Mouse (Mus musculus): ENCODE data around the gene Rfx4. TPM values are rescaled to one million over a fixed set of nuclear protein-coding genes. Genes with fewer than 3 reads are reported as not detected.

The Rfx4 gene
- polyA plus RNA-seq, 1 experiment from 2014 or later, result 62.9 TPM

GRCm38 (mm10) chr10:84836104-84836503 lies 80.2 kb downstream of the Rfx4 start:
- Histone ChIP-seq H3K4me2 (ENCODE audit: low read depth) (no peak overlapping the region), H3K27ac (ENCODE audit: low read depth, low read length) (no peak overlapping the region), H3K9me3 (ENCODE audit: control insufficient read depth, low read length) (no peaks in the 10 kb centered on the region), H3K4me1 (ENCODE audit: control insufficient read depth, insufficient read depth, low read length) (peaks cover 4% of the 10 kb centered on the region; the same call in 1 of the 2 replicates), H3K36me3 (ENCODE audit: control insufficient read depth, insufficient read depth, low read length) (no peaks in the 10 kb centered on the region; the same call in none of the 2 replicates), H3K9ac (ENCODE audit: low read length) (no peak overlapping the region), H3K4me3 (ENCODE audit: low read depth, low read length) (no peak overlapping the region), H3K27me3 (ENCODE audit: control insufficient read depth, insufficient read depth, low read length) (no peaks in the 10 kb centered on the region)
- 30% methylated on average over 4 of the region's 4 CpGs for WGBS
- DNase-seq (ENCODE audit: low spot score) (no peak), ATAC-seq (ENCODE audit: insufficient read depth, low FRiP score, low TSS enrichment) (no peak)

GRCm38 (mm10) chr10:84837355-84837754 lies 81.5 kb downstream of the Rfx4 start:
- Histone ChIP-seq H3K4me1 (ENCODE audit: control insufficient read depth, insufficient read depth, low read length) (peaks cover 4% of the 10 kb centered on the region; the same call in 1 of the 2 replicates), H3K4me3 (ENCODE audit: low read depth, low read length) (no peak overlapping the region), H3K9me3 (ENCODE audit: control insufficient read depth, low read length) (no peaks in the 10 kb centered on the region), H3K36me3 (ENCODE audit: control insufficient read depth, insufficient read depth, low read length) (no peaks in the 10 kb centered on the region; the same call in none of the 2 replicates), H3K4me2 (ENCODE audit: low read depth) (no peak overlapping the region), H3K27ac (ENCODE audit: low read depth, low read length) (no peak overlapping the region), H3K9ac (ENCODE audit: low read length) (no peak overlapping the region), H3K27me3 (ENCODE audit: control insufficient read depth, insufficient read depth, low read length) (no peaks in the 10 kb centered on the region)
- ATAC-seq (ENCODE audit: insufficient read depth, low FRiP score, low TSS enrichment) (no peak), DNase-seq (ENCODE audit: low spot score) (no peak)
- WGBS, result 85% methylated on average over 2 of the region's 2 CpGs

GRCm38 (mm10) chr10:84838850-84839473 lies 83.1 kb downstream of the Rfx4 start:
- H3K4me3 ChIP-seq (ENCODE audit: low read depth, low read length), result no peak overlapping the region
- ATAC-seq (ENCODE audit: insufficient read depth, low FRiP score, low TSS enrichment), result no peak
- no peaks in the 10 kb centered on the region for H3K27me3 ChIP-seq (ENCODE audit: control insufficient read depth, insufficient read depth, low read length)
- 67% methylated on average over 7 of the region's 7 CpGs for WGBS
- no peak overlapping the region for H3K9ac ChIP-seq (ENCODE audit: low read length)
- no peak for DNase-seq (ENCODE audit: low spot score)
- no peak overlapping the region for H3K27ac ChIP-seq (ENCODE audit: low read depth, low read length)
- no peaks in the 10 kb centered on the region; the same call in 1 of the 2 replicates for H3K36me3 ChIP-seq (ENCODE audit: control insufficient read depth, insufficient read depth, low read length)
- no peaks in the 10 kb centered on the region for H3K9me3 ChIP-seq (ENCODE audit: control insufficient read depth, low read length)
- H3K4me1 ChIP-seq (ENCODE audit: control insufficient read depth, insufficient read depth, low read length), result peaks cover 4% of the 10 kb centered on the region; the same call in 1 of the 2 replicates
- H3K4me2 ChIP-seq (ENCODE audit: low read depth), result no peak overlapping the region

GRCm38 (mm10) chr10:84846638-84847037 lies 90.8 kb downstream of the Rfx4 start:
- DNase-seq (ENCODE audit: low spot score) (no peak), ATAC-seq (ENCODE audit: insufficient read depth, low FRiP score, low TSS enrichment) (no peak)
- no peaks in the 10 kb centered on the region for H3K27me3 ChIP-seq (ENCODE audit: control insufficient read depth, insufficient read depth, low read length)
- WGBS, result 83% methylated on average over 5 of the region's 5 CpGs
- H3K4me3 ChIP-seq (ENCODE audit: low read depth, low read length), result no peak overlapping the region
- H3K9ac ChIP-seq (ENCODE audit: low read length), result no peak overlapping the region
- no peaks in the 10 kb centered on the region for H3K9me3 ChIP-seq (ENCODE audit: control insufficient read depth, low read length)
- no peaks in the 10 kb centered on the region for H3K4me1 ChIP-seq (ENCODE audit: control insufficient read depth, insufficient read depth, low read length)
- no peaks in the 10 kb centered on the region for H3K36me3 ChIP-seq (ENCODE audit: control insufficient read depth, insufficient read depth, low read length)
- no peak overlapping the region for H3K4me2 ChIP-seq (ENCODE audit: low read depth)
- no peak overlapping the region for H3K27ac ChIP-seq (ENCODE audit: low read depth, low read length)

- Histone ChIP-seq H3K36me3 (ENCODE audit: control insufficient read depth, insufficient read depth, low read length) (no peaks in the 10 kb centered on the region), H3K9ac (ENCODE audit: low read length) (no peak overlapping the region), H3K9me3 (ENCODE audit: control insufficient read depth, low read length) (no peaks in the 10 kb centered on the region), H3K4me1 (ENCODE audit: control insufficient read depth, insufficient read depth, low read length) (no peaks in the 10 kb centered on the region), H3K27me3 (ENCODE audit: control insufficient read depth, insufficient read depth, low read length) (no peaks in the 10 kb centered on the region), H3K27ac (ENCODE audit: low read depth, low read length) (no peak overlapping the region), H3K4me2 (ENCODE audit: low read depth) (no peak overlapping the region), H3K4me3 (ENCODE audit: low read depth, low read length) (no peak overlapping the region)
- 71% methylated on average over 12 of the region's 12 CpGs for WGBS
- ATAC-seq (ENCODE audit: insufficient read depth, low FRiP score, low TSS enrichment) (peak; percentile 56; the same call in 1 of the 2 replicates), DNase-seq (ENCODE audit: low spot score) (peak; percentile 51)
These were observed 96.4 kb downstream of the Rfx4 start for GRCm38 (mm10) chr10:84851981-84852979.

GRCm38 (mm10) chr10:84854059-84854458 lies 98.2 kb downstream of the Rfx4 start:
- H3K36me3 ChIP-seq (ENCODE audit: control insufficient read depth, insufficient read depth, low read length), result no peaks in the 10 kb centered on the region
- WGBS, result 93% methylated on average over 8 of the region's 8 CpGs

GRCm38 (mm10) chr10:84855466-84855865 lies 99.6 kb downstream of the Rfx4 start:
- ATAC-seq (ENCODE audit: insufficient read depth, low FRiP score, low TSS enrichment) (no peak), DNase-seq (ENCODE audit: low spot score) (no peak)
- no peak overlapping the region for H3K4me3 ChIP-seq (ENCODE audit: low read depth, low read length)
- H3K9me3 ChIP-seq (ENCODE audit: control insufficient read depth, low read length), result no peaks in the 10 kb centered on the region
- 82% methylated on average over 11 of the region's 11 CpGs for WGBS
- no peaks in the 10 kb centered on the region for H3K27me3 ChIP-seq (ENCODE audit: control insufficient read depth, insufficient read depth, low read length)
- no peak overlapping the region for H3K27ac ChIP-seq (ENCODE audit: low read depth, low read length)
- H3K36me3 ChIP-seq (ENCODE audit: control insufficient read depth, insufficient read depth, low read length), result no peaks in the 10 kb centered on the region
- no peak overlapping the region for H3K9ac ChIP-seq (ENCODE audit: low read length)
- H3K4me2 ChIP-seq (ENCODE audit: low read depth), result no peak overlapping the region
- H3K4me1 ChIP-seq (ENCODE audit: control insufficient read depth, insufficient read depth, low read length), result peaks cover 20% of the 10 kb centered on the region

More at GRCm38 (mm10) chr10:84854059-84854458, 98.2 kb downstream of the Rfx4 start:
- ATAC-seq (ENCODE audit: insufficient read depth, low FRiP score, low TSS enrichment) (no peak), DNase-seq (ENCODE audit: low spot score) (no peak)
- no peak overlapping the region for H3K9ac ChIP-seq (ENCODE audit: low read length)
- no peak overlapping the region for H3K27ac ChIP-seq (ENCODE audit: low read depth, low read length)
- H3K4me3 ChIP-seq (ENCODE audit: low read depth, low read length), result no peak overlapping the region
- H3K4me2 ChIP-seq (ENCODE audit: low read depth), result no peak overlapping the region
- no peaks in the 10 kb centered on the region for H3K27me3 ChIP-seq (ENCODE audit: control insufficient read depth, insufficient read depth, low read length)
- no peaks in the 10 kb centered on the region for H3K9me3 ChIP-seq (ENCODE audit: control insufficient read depth, low read length)
- H3K4me1 ChIP-seq (ENCODE audit: control insufficient read depth, insufficient read depth, low read length), result peaks cover 11% of the 10 kb centered on the region

GRCm38 (mm10) chr10:84858371-84858770 lies 102.5 kb downstream of the Rfx4 start:
- Histone ChIP-seq H3K4me2 (ENCODE audit: low read depth) (no peak overlapping the region), H3K4me3 (ENCODE audit: low read depth, low read length) (no peak overlapping the region), H3K27me3 (ENCODE audit: control insufficient read depth, insufficient read depth, low read length) (no peaks in the 10 kb centered on the region), H3K9ac (ENCODE audit: low read length) (no peak overlapping the region), H3K36me3 (ENCODE audit: control insufficient read depth, insufficient read depth, low read length) (no peaks in the 10 kb centered on the region), H3K4me1 (ENCODE audit: control insufficient read depth, insufficient read depth, low read length) (peaks cover 20% of the 10 kb centered on the region), H3K9me3 (ENCODE audit: control insufficient read depth, low read length) (no peaks in the 10 kb centered on the region), H3K27ac (ENCODE audit: low read depth, low read length) (0 out of 2 replicates have a peak overlapping the region, but pooled peaks have one; percentile 35)
- WGBS, result 41% methylated on average over 8 of the region's 8 CpGs
- ATAC-seq (ENCODE audit: insufficient read depth, low FRiP score, low TSS enrichment) (no peak), DNase-seq (ENCODE audit: low spot score) (no peak)
